In the genomic region with DNA sequence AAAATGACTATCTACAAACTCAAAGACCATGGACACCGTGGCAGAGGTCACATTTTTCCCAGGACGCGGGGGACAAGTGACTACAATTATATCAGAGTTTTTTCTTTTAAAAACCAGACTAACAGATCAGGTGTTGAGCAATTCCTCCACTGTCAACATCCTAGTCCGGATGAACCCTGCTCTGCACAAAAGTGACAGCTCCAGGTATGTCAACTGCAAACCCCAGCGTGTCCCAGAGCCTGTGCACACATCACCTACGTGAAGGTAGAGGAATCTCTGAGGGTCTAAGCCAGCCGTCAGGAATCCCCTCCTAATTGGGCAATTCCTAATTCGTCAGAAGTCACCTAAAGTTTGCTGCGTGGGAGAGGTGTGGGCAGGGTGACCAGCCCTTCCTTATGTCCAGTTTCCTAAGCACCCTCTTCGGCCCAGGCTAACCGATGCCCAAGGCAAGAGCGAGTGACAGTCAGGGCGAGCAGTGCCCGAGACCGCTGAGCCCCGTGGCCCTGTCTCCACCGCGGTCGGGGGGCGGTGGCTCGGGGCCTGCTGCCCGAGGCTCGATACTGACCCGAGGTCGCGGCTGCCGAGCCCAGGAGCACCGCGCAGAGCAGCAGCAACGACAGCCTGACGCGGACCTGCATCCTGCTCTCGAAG, we compare ENCODE assay signal across 8 mouse cellular contexts. TPM values are rescaled to one million over a fixed set of nuclear protein-coding genes. Genes with fewer than 3 reads are reported as not detected.
A peak's percentile ranks its signal among the peaks of the same experiment; 100 is the strongest.
DNase-seq lines count a peak whose midpoint lies in the region; ATAC-seq and TF ChIP-seq lines count a peak whose summit lies in the region.

No protein-coding gene starts in this region.

- 3% methylated on average over 33 of the region's 33 CpGs for WGBS in cerebellum, adult 2 months
- WGBS in limb, embryonic 13.5 days = 2% methylated on average over 33 of the region's 33 CpGs
- 4% methylated on average over 33 of the region's 33 CpGs for WGBS in midbrain, postnatal 0 days

- peak overlapping the region; percentile 90 for H3K9ac ChIP-seq in limb, embryonic 13.5 days
- peak overlapping the region; percentile 77 for H3K9ac ChIP-seq in midbrain, postnatal 0 days (replicated peaks; ENCODE audit: low read length, poor library complexity, severe bottlenecking)

- H3K4me2 ChIP-seq in limb, embryonic 13.5 days (replicated peaks) = peak overlapping the region; percentile 86
- peak overlapping the region; percentile 56 for H3K4me2 ChIP-seq in midbrain, postnatal 0 days (ENCODE audit: low read depth, low read length, poor library complexity, severe bottlenecking)

- no peaks in the 10 kb centered on the region for H3K9me3 ChIP-seq in erythroblast, embryonic 14.5 days (ENCODE audit: control insufficient read depth, low read length)
- no peaks in the 10 kb centered on the region for H3K9me3 ChIP-seq in limb, embryonic 13.5 days
- no peaks in the 10 kb centered on the region for H3K9me3 ChIP-seq in midbrain, postnatal 0 days (ENCODE audit: low read length)

- H3K4me3 ChIP-seq in cerebellum, adult 2 months (replicated peaks; ENCODE audit: insufficient read depth, low read depth, low read length) = peak overlapping the region; percentile 78
- peak overlapping the region; percentile 79 for H3K4me3 ChIP-seq in C2C12 (ENCODE audit: insufficient read depth, poor library complexity, severe bottlenecking)
- peak overlapping the region; percentile 78 for H3K4me3 ChIP-seq in erythroblast, embryonic 14.5 days (replicated peaks)
- H3K4me3 ChIP-seq in limb, embryonic 13.5 days = peak overlapping the region; percentile 91
- H3K4me3 ChIP-seq in midbrain, postnatal 0 days (ENCODE audit: low read depth, low read length) = peak overlapping the region; percentile 68

- peak overlapping the region; percentile 73 for H3ac ChIP-seq in C2C12 (ENCODE audit: control insufficient read depth, insufficient read length, low read depth)

- H3K27me3 ChIP-seq in cerebellum, adult 2 months (ENCODE audit: control insufficient read depth, insufficient read depth, low read length) = no peaks in the 10 kb centered on the region
- H3K27me3 ChIP-seq in C2C12 (ENCODE audit: control insufficient read depth, insufficient read depth, insufficient read length) = no peaks in the 10 kb centered on the region
- no peaks in the 10 kb centered on the region for H3K27me3 ChIP-seq in erythroblast, embryonic 14.5 days (ENCODE audit: control insufficient read depth)
- H3K27me3 ChIP-seq in limb, embryonic 13.5 days = no peaks in the 10 kb centered on the region
- no peaks in the 10 kb centered on the region for H3K27me3 ChIP-seq in midbrain, postnatal 0 days (ENCODE audit: insufficient read depth, low read length)

- H3K36me3 ChIP-seq in C2C12 (ENCODE audit: control insufficient read depth, insufficient read depth) = no peaks in the 10 kb centered on the region
- H3K36me3 ChIP-seq in erythroblast, embryonic 14.5 days (ENCODE audit: control insufficient read depth) = peaks cover 5% of the 10 kb centered on the region
- peaks cover 5% of the 10 kb centered on the region; the same call in 1 of the 2 replicates for H3K36me3 ChIP-seq in limb, embryonic 13.5 days
- no peaks in the 10 kb centered on the region for H3K36me3 ChIP-seq in midbrain, postnatal 0 days (ENCODE audit: insufficient read depth, low read length)

- TF ChIP-seq POLR2A in cerebellum, adult 2 months (IDR thresholded peaks at IDR 0.05; ENCODE audit: borderline replicate concordance, insufficient read depth, low read length) = no peak

- peaks cover 21% of the 10 kb centered on the region for H3K79me2 ChIP-seq in C2C12 (ENCODE audit: control insufficient read depth, insufficient read depth)

- no peaks in the 10 kb centered on the region for H3K4me1 ChIP-seq in cerebellum, adult 2 months (ENCODE audit: control insufficient read depth, insufficient read depth, low read length)
- peaks cover 22% of the 10 kb centered on the region for H3K4me1 ChIP-seq in erythroblast, embryonic 14.5 days (ENCODE audit: control insufficient read depth)
- peaks cover 14% of the 10 kb centered on the region for H3K4me1 ChIP-seq in limb, embryonic 13.5 days
- H3K4me1 ChIP-seq in midbrain, postnatal 0 days (ENCODE audit: insufficient read depth, low read length) = peaks cover 8% of the 10 kb centered on the region; the same call in 1 of the 2 replicates

- ATAC-seq in limb, embryonic 13.5 days (ENCODE audit: low FRiP score, low read depth) = peak; percentile 60
- peak; percentile 68 for ATAC-seq in midbrain, postnatal 0 days (ENCODE audit: low FRiP score)

- DNase-seq in cerebellum, adult 2 months = no peak
- no peak for DNase-seq in cerebellum, postnatal 10 days
- DNase-seq in midbrain, postnatal 0 days (ENCODE audit: low spot score) = no peak
- no peak for DNase-seq in right cerebral cortex, postnatal 14 days
- DNase-seq in urinary bladder, postnatal 25 days (ENCODE audit: low spot score) = no peak

- peak overlapping the region; percentile 17; the same call in 1 of the 2 replicates for H3K27ac ChIP-seq in cerebellum, adult 2 months (ENCODE audit: insufficient read depth, low read length)
- no peak overlapping the region for H3K27ac ChIP-seq in limb, embryonic 13.5 days
- H3K27ac ChIP-seq in midbrain, postnatal 0 days (ENCODE audit: low read depth, low read length) = peak overlapping the region; percentile 60

- H3K79me3 ChIP-seq in C2C12 (ENCODE audit: low read depth) = peaks cover 9% of the 10 kb centered on the region

- TF ChIP-seq CTCF in cerebellum, adult 2 months (IDR thresholded peaks at IDR 0.05; ENCODE audit: borderline replicate concordance, insufficient read depth, low read depth, low read length) = no peak
- no peak for TF ChIP-seq CTCF in C2C12 (IDR thresholded peaks at IDR 0.05; ENCODE audit: control insufficient read depth, insufficient read depth, insufficient read length)
- no peak for TF ChIP-seq CTCF in midbrain, postnatal 0 days (IDR thresholded peaks at IDR 0.05)

TF ChIP-seq in C2C12, 6 proteins besides CTCF, POLR2A, EP300 and RAD21:
- TF ChIP-seq MYOG (IDR thresholded peaks at IDR 0.05; ENCODE audit: control insufficient read depth, extremely low read depth, insufficient read length) (no peak), CEBPB (IDR thresholded peaks at IDR 0.05; ENCODE audit: low read depth) (peak; percentile 33)

RNA-seq across cellular contexts. Expression of a gene that starts 0.4 kb away (rescaled TPM):
- 84.1 and 87.1 TPM in 2 replicates for polyA plus RNA-seq in cerebellum, adult 2 months (2012; rRNA removed)
- polyA plus RNA-seq in C2C12 (2012; fragmentation: generic; extraction: Trizol) = 20.9 TPM
- 0.29 and 0.30 TPM in 2 replicates for polyA plus RNA-seq in erythroblast, embryonic 14.5 days (2012)
- 98.8 and 106 TPM in 2 replicates for polyA plus RNA-seq in limb, embryonic 13.5 days (2015; fragmentation: Nextera tagmentation; extraction: Ambion mirVana)
- total RNA-seq in midbrain, postnatal 0 days (2014; rRNA removed) = 67.3 and 86.7 TPM in 2 replicates
- polyA plus RNA-seq in midbrain, postnatal 0 days (2015; fragmentation: Nextera tagmentation; extraction: Ambion mirVana) = 92.6 and 93.3 TPM in 2 replicates

Comparison
In these comparisons a context has a peak if more than half of its experiments do, and no peak if none do; other contexts are left out.
1. RNA of a gene that starts 0.4 kb away (polyA plus RNA-seq): 98.8 to 106 TPM in limb, embryonic 13.5 days, 92.6 to 93.3 TPM in midbrain, postnatal 0 days, 84.1 to 87.1 TPM in cerebellum, adult 2 months and 20.9 TPM in C2C12 (single experiment); 0.29 to 0.30 TPM in erythroblast, embryonic 14.5 days; every median in the first group is over 10 times any median in the second.
2. Peak in every context shown above with its lines, with median percentiles within 50 percentile points of each other: H3K4me3 ChIP-seq.